Mouse (Mus musculus) embryonic fibroblast, embryonic 13.5 days (primary cell): Measurements from ENCODE around the gene Shld2. TPM values are rescaled to one million over a fixed set of nuclear protein-coding genes. Genes with fewer than 3 reads are reported as not detected.

Experiments
- H3K27ac ChIP-seq: 2 replicates; pipeline ENCODE4 v1.5.1; 2012; ENCODE audit warnings: low read length, control low read depth, inconsistent platforms; ENCODE audit not compliant: insufficient read depth
- H3K4me1 ChIP-seq: 2 replicates; pipeline ENCODE4 v1.6.1; 2011; ENCODE audit warnings: low read length; ENCODE audit not compliant: control insufficient read depth, insufficient read depth
- H3K4me3 ChIP-seq: 2 replicates; pipeline ENCODE4 v1.5.1; 2011; ENCODE audit warnings: mild to moderate bottlenecking, control low read depth, low read length; ENCODE audit not compliant: insufficient read depth
- CTCF ChIP-seq: IDR thresholded peaks from 2 replicates; pipeline ENCODE4 v1.5.1; 2011; ENCODE audit warnings: mild to moderate bottlenecking, control low read depth, low read length, moderate library complexity, borderline replicate concordance; ENCODE audit not compliant: insufficient read depth
- POLR2A ChIP-seq: IDR thresholded peaks from 2 replicates; pipeline ENCODE4 v1.6.1; 2011; ENCODE audit warnings: low read depth, mild to moderate bottlenecking, control low read depth, low read length, moderate library complexity
- polyA plus RNA-seq: library from polyadenylated mRNA; stranded (reverse); fragments of >200 nt; gene quantifications from 2 replicates; pipeline ENCODE4 v1.2.4, GENCODE M21; 2011; ENCODE audit warnings: low read depth; ENCODE audit not compliant: missing spikeins, insufficient read length

Shld2 gene
- polyA plus RNA-seq, 1 experiment, result 10.1 TPM

- H3K4me1 ChIP-seq, result peaks cover 3% of the 10 kb centered on the region; the same call in 1 of the 2 replicates
- peak overlapping the region; percentile 99 for H3K4me3 ChIP-seq
- H3K27ac ChIP-seq, result peak overlapping the region; percentile 75
- TF ChIP-seq POLR2A (no peak), CTCF (no peak)
Observed at GRCm38 (mm10) chr14:34311021-34311631, 833 bp upstream of the Shld2 start.

- TF ChIP-seq CTCF (no peak), POLR2A (no peak)
- Histone ChIP-seq H3K27ac (peak overlapping the region; percentile 91), H3K4me1 (peaks cover 3% of the 10 kb centered on the region; the same call in 1 of the 2 replicates), H3K4me3 (peak overlapping the region; percentile 76)
Observed at GRCm38 (mm10) chr14:34309907-34310233, 423 bp downstream of the Shld2 start.

- Histone ChIP-seq H3K27ac (no peak overlapping the region), H3K4me1 (peaks cover 3% of the 10 kb centered on the region; the same call in 1 of the 2 replicates), H3K4me3 (no peak overlapping the region)
- TF ChIP-seq CTCF (no peak), POLR2A (no peak)
Observed at GRCm38 (mm10) chr14:34309266-34309665, 1.0 kb downstream of the Shld2 start.

- no peak overlapping the region for H3K27ac ChIP-seq
- H3K4me3 ChIP-seq, result no peak overlapping the region
- no peaks in the 10 kb centered on the region for H3K4me1 ChIP-seq
- TF ChIP-seq CTCF (no peak), POLR2A (no peak)
Observed at GRCm38 (mm10) chr14:34303265-34303680, 7.0 kb downstream of the Shld2 start.

GRCm38 (mm10) chr14:34302681-34303242 lies 7.5 kb downstream of the Shld2 start:
- H3K27ac ChIP-seq, result no peak overlapping the region
- peaks cover 1% of the 10 kb centered on the region; the same call in 1 of the 2 replicates for H3K4me1 ChIP-seq
- H3K4me3 ChIP-seq, result no peak overlapping the region
- TF ChIP-seq CTCF, result no peak
- no peak for TF ChIP-seq POLR2A

GRCm38 (mm10) chr14:34298871-34299700 lies 11.2 kb downstream of the Shld2 start:
- TF ChIP-seq POLR2A, result no peak
- no peak for TF ChIP-seq CTCF
- no peak overlapping the region for H3K27ac ChIP-seq
- peaks cover 4% of the 10 kb centered on the region for H3K4me1 ChIP-seq
- H3K4me3 ChIP-seq, result no peak overlapping the region

- Histone ChIP-seq H3K27ac (no peak overlapping the region), H3K4me3 (no peak overlapping the region), H3K4me1 (peaks cover 4% of the 10 kb centered on the region)
- TF ChIP-seq POLR2A (no peak), CTCF (no peak)
Observed at GRCm38 (mm10) chr14:34297634-34298033, 12.7 kb downstream of the Shld2 start.

GRCm38 (mm10) chr14:34297038-34297437 lies 13.3 kb downstream of the Shld2 start:
- Histone ChIP-seq H3K4me3 (no peak overlapping the region), H3K4me1 (peaks cover 4% of the 10 kb centered on the region), H3K27ac (no peak overlapping the region; the same call in 1 of the 2 replicates)
- TF ChIP-seq POLR2A (no peak), CTCF (no peak)

GRCm38 (mm10) chr14:34296350-34296749 lies 13.9 kb downstream of the Shld2 start:
- TF ChIP-seq POLR2A, result no peak
- TF ChIP-seq CTCF, result no peak
- Histone ChIP-seq H3K27ac (peak overlapping the region; percentile 47; the same call in 1 of the 2 replicates), H3K4me3 (no peak overlapping the region), H3K4me1 (peaks cover 4% of the 10 kb centered on the region)

GRCm38 (mm10) chr14:34293641-34294040 lies 16.7 kb downstream of the Shld2 start:
- H3K4me1 ChIP-seq, result peaks cover 4% of the 10 kb centered on the region
- no peak for TF ChIP-seq CTCF
- TF ChIP-seq POLR2A, result no peak
- no peak overlapping the region for H3K27ac ChIP-seq
- no peak overlapping the region for H3K4me3 ChIP-seq
